Mouse (Mus musculus) bone marrow macrophage, adult 2 months (primary cell): ENCODE data around the gene Rpl27. TPM values are rescaled to one million over a fixed set of nuclear protein-coding genes. Genes with fewer than 3 reads are reported as not detected.
"Not testable (repeated sequence)": the region's sequence is repeated elsewhere in the genome, so short reads cannot be mapped to it uniquely, and the experiment has no call there.

Source experiments
- H3K27ac ChIP-seq: 2 replicates; pipeline ENCODE4 v1.5.1; 2012; ENCODE audit warnings: low read depth, low read length; ENCODE audit not compliant: insufficient read depth
- H3K4me1 ChIP-seq: 2 replicates; pipeline ENCODE4 v1.6.1; 2012; ENCODE audit warnings: low read length; ENCODE audit not compliant: control insufficient read depth, insufficient read depth
- H3K4me3 ChIP-seq: 2 replicates; pipeline ENCODE4 v1.5.1; 2012; ENCODE audit warnings: mild to moderate bottlenecking, low read length, moderate library complexity; ENCODE audit not compliant: insufficient read depth
- CTCF ChIP-seq: IDR thresholded peaks from 2 replicates; pipeline ENCODE4 v1.5.1; 2012; ENCODE audit warnings: low read depth, mild to moderate bottlenecking, low read length, moderate library complexity
- POLR2A ChIP-seq: IDR thresholded peaks from 2 replicates; pipeline ENCODE4 v1.6.1; 2012; ENCODE audit warnings: mild to moderate bottlenecking, low read depth, low read length, borderline replicate concordance
- polyA plus RNA-seq: library from polyadenylated mRNA; stranded (reverse); fragments of >200 nt; gene quantifications from 2 replicates; pipeline ENCODE4 v1.2.4, GENCODE M21; 2012; ENCODE audit not compliant: missing spikeins, insufficient read depth, insufficient read length

Gene Rpl27
- polyA plus RNA-seq, 1 experiment: 519 TPM

GRCm38 (mm10) chr11:101459716-101460115, 17.6 kb downstream of the Rpl27 start:
- Histone ChIP-seq H3K27ac (no peak overlapping the region), H3K4me3 (no peak overlapping the region), H3K4me1 (peaks cover 20% of the 10 kb centered on the region)
- TF ChIP-seq CTCF (no peak), POLR2A (no peak)

- Histone ChIP-seq H3K4me3 (no peak overlapping the region), H3K4me1 (peaks cover 20% of the 10 kb centered on the region), H3K27ac (no peak overlapping the region)
- TF ChIP-seq CTCF: no peak
- TF ChIP-seq POLR2A: no peak
These were observed 18.2 kb downstream of the Rpl27 start for GRCm38 (mm10) chr11:101460321-101460720.

DNA sequence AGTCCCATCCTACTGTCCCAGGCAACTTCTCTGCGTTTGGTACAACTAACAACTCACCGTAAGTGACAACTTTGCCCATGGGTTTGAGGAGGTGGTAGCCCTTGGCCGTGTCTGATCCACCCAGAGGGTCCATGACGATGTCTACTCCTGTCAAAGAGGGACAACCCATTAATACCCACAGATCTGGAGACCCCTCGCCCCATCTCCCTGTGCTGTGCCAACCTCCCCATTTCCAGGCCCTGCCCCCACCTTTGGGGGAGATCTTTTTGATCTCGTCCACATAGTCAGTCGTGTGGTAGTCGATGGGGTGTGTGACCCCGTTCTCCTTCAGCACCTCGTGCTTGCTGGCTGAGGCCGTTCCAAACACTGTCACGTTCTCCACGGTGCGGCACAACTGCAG, 20.0 kb downstream of the Rpl27 start:
- peaks cover 24% of the 10 kb centered on the region for H3K4me1 ChIP-seq
- TF ChIP-seq CTCF (no peak), POLR2A (no peak)
- H3K27ac ChIP-seq: no peak overlapping the region

DNA sequence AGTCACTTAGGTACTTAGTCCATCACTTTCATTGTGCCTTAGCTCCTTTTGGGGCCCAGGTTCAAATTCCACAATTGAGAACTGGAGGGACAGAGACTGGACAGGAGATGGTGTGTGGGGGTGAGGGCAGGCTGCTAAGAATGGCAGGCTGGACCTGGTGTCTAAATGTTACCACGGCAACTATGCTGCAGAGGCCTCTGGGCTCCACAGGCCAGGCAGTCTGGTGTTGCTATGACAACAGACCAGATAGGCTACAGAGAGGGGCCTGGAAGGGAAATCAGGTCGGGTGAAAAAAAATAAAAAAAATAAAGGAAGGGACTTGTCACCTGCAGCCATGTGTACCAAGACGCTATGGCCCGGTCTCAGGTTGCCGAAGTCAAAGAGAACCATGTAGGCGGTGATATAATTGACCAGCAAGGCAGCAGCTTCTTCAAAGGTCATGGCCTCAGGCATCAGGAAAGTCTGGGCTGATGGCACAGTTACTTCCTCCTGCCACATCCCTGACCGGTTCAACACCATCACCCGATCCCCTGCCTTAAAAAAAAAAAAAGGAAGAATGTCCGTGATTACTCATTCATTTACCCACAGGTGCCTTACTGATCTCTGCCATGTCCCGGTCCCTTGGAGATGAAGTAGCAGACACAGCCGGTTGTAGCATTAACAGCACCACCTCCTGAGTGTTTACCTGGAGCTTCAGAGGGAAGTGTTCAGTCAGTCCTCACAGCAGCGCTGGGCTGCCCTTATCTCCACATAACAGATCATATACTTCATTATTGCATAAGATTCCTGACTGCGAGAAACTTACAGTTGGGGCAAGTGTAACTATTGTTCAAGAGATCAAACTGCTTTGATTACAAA, 20.7 kb downstream of the Rpl27 start:
- Histone ChIP-seq H3K4me3 (no peak overlapping the region), H3K27ac (no peak overlapping the region), H3K4me1 (peaks cover 26% of the 10 kb centered on the region)
- no peak for TF ChIP-seq POLR2A
- TF ChIP-seq CTCF: no peak

More for the DNA sequence above, 20.0 kb downstream of the Rpl27 start:
- H3K4me3 ChIP-seq: no peak overlapping the region

- Histone ChIP-seq H3K27ac (peak within 1 kb of the TSS; percentile 87), H3K4me3 (peak within 1 kb of the TSS; percentile 88), H3K4me1 (peaks cover 26% of the 10 kb centered on the region)
- TF ChIP-seq POLR2A: no peak
- TF ChIP-seq CTCF: no peak
These were observed 22.4 kb downstream of the Rpl27 start, which contains the start of gene Rnd2 for GRCm38 (mm10) chr11:101464211-101465100. Rnd2 (plus strand) TSS chr11:101464999.

GRCm38 (mm10) chr11:101465101-101465868, 23.2 kb downstream of the Rpl27 start:
- Histone ChIP-seq H3K4me3 (peak overlapping the region; percentile 88), H3K27ac (peak overlapping the region; percentile 87), H3K4me1 (peaks cover 26% of the 10 kb centered on the region)
- TF ChIP-seq POLR2A (no peak), CTCF (no peak)

GRCm38 (mm10) chr11:101465869-101466551, 23.9 kb downstream of the Rpl27 start, which contains the start of gene Vat1:
Vat1 (minus strand) TSS chr11:101466230.
- H3K27ac ChIP-seq: peak within 1 kb of the TSS; percentile 87
- H3K4me1 ChIP-seq: peaks cover 26% of the 10 kb centered on the region
- no peak for TF ChIP-seq CTCF
- H3K4me3 ChIP-seq: peak within 1 kb of the TSS; percentile 88

DNA sequence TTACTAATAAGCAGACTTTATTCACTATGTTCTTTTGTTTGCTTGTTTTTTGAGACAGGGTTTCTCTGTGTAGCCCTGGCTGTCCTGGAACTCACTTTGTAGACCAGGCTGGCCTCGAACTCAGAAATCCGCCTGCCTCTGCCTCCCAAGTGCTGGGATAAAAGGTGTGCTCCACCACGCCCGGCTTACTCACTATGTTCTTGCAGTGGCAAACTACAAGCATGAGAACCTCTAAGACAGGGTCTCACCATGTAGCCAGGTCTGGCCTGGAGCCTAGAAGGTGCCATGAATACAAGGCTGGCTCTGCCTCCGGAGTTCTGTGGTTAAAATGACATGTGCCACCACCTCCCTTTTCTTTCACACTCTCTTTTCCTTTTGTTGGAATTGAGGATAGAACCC, 24.5 kb downstream of the Rpl27 start:
- Histone ChIP-seq H3K4me1 (peaks cover 26% of the 10 kb centered on the region), H3K4me3 (peak overlapping the region; percentile 88; the same call in 1 of the 2 replicates)
- H3K27ac ChIP-seq: not testable (repeated sequence)
